Mouse (Mus musculus): ENCODE results near the gene Prdm5.
A peak's percentile ranks its signal among the peaks of the same experiment; 100 is the strongest.

The Prdm5 gene

GRCm38 (mm10) chr6:65831443-65831842 lies 52.7 kb downstream of the Prdm5 start:
- no peak for DNase-seq (ENCODE audit: low read depth, low spot score)

- peak; percentile 72 for DNase-seq (ENCODE audit: low read depth, low spot score)
Observed at GRCm38 (mm10) chr6:65834013-65834412, 55.2 kb downstream of the Prdm5 start.

GRCm38 (mm10) chr6:65842579-65842978 lies 63.8 kb downstream of the Prdm5 start:
- DNase-seq (ENCODE audit: low read depth, low spot score), result no peak

- no peak for DNase-seq (ENCODE audit: low read depth, low spot score)
Observed at GRCm38 (mm10) chr6:65849127-65849526, 70.3 kb downstream of the Prdm5 start.

- peak; percentile 27 for DNase-seq (ENCODE audit: low read depth, low spot score)
Observed at GRCm38 (mm10) chr6:65849687-65850086, 70.9 kb downstream of the Prdm5 start.

- no peak for DNase-seq (ENCODE audit: low read depth, low spot score)
Observed at GRCm38 (mm10) chr6:65850221-65850620, 71.4 kb downstream of the Prdm5 start.

GRCm38 (mm10) chr6:65854020-65854419 lies 75.2 kb downstream of the Prdm5 start:
- DNase-seq (ENCODE audit: low read depth, low spot score), result no peak

- no peak for DNase-seq (ENCODE audit: low read depth, low spot score)
Observed at GRCm38 (mm10) chr6:65854585-65854984, 75.8 kb downstream of the Prdm5 start.

GRCm38 (mm10) chr6:65860609-65861008 lies 81.8 kb downstream of the Prdm5 start:
- DNase-seq (ENCODE audit: low read depth, low spot score), result no peak

- no peak for DNase-seq (ENCODE audit: low read depth, low spot score)
Observed at GRCm38 (mm10) chr6:65862836-65863235, 84.0 kb downstream of the Prdm5 start.

- peak; percentile 66 for DNase-seq (ENCODE audit: low read depth, low spot score)
Observed at GRCm38 (mm10) chr6:65864233-65864632, 85.4 kb downstream of the Prdm5 start.

- DNase-seq (ENCODE audit: low read depth, low spot score), result peak; percentile 34
Observed at GRCm38 (mm10) chr6:65864919-65865318, 86.1 kb downstream of the Prdm5 start.

GRCm38 (mm10) chr6:65865861-65866260 lies 87.1 kb downstream of the Prdm5 start:
- no peak for DNase-seq (ENCODE audit: low read depth, low spot score)

GRCm38 (mm10) chr6:65871754-65872278 lies 93.0 kb downstream of the Prdm5 start:
- DNase-seq (ENCODE audit: low read depth, low spot score), result peak; percentile 20

- DNase-seq (ENCODE audit: low read depth, low spot score), result no peak
Observed at GRCm38 (mm10) chr6:65878300-65878699, 99.5 kb downstream of the Prdm5 start.

GRCm38 (mm10) chr6:65888835-65889234 lies 110.0 kb downstream of the Prdm5 start:
- no peak for DNase-seq (ENCODE audit: low read depth, low spot score)

- DNase-seq (ENCODE audit: low read depth, low spot score), result no peak
Observed at GRCm38 (mm10) chr6:65892045-65892660, 113.4 kb downstream of the Prdm5 start.

GRCm38 (mm10) chr6:65906657-65907182 lies 127.9 kb downstream of the Prdm5 start:
- no peak for DNase-seq (ENCODE audit: low read depth, low spot score)

GRCm38 (mm10) chr6:65915421-65915820 lies 136.6 kb downstream of the Prdm5 start:
- DNase-seq (ENCODE audit: low read depth, low spot score), result no peak

- DNase-seq (ENCODE audit: low read depth, low spot score), result peak; percentile 25
Observed at GRCm38 (mm10) chr6:65921703-65922102, 142.9 kb downstream of the Prdm5 start.

- DNase-seq (ENCODE audit: low read depth, low spot score), result no peak
Observed at GRCm38 (mm10) chr6:65923501-65924084, 144.8 kb downstream of the Prdm5 start.

GRCm38 (mm10) chr6:65925737-65926333 lies 147.0 kb downstream of the Prdm5 start:
- no peak for DNase-seq (ENCODE audit: low read depth, low spot score)

GRCm38 (mm10) chr6:65930523-65930922 lies 151.7 kb downstream of the Prdm5 start:
- no peak for DNase-seq (ENCODE audit: low read depth, low spot score)
